Mouse (Mus musculus): ENCODE results near the gene Shprh. TPM values are rescaled to one million over a fixed set of nuclear protein-coding genes. Genes with fewer than 3 reads are reported as not detected.

Shprh gene
- polyA plus RNA-seq (2014; fragmentation: Nextera tagmentation; extraction: Ambion mirVana) = 30.8 and 35.7 TPM in 2 replicates

GRCm38 (mm10) chr10:11148884-11149741 is at the start of gene Shprh:
TSS of gene Shprh (plus strand) at chr10:11149427.
- Histone ChIP-seq H3K4me3 (ENCODE audit: low read depth, low read length) (peak within 1 kb of the TSS; percentile 94), H3K9me3 (ENCODE audit: control insufficient read depth, low read length) (no peaks in the 10 kb centered on the region), H3K4me2 (ENCODE audit: low read depth, low read length) (peak within 1 kb of the TSS; percentile 66), H3K36me3 (ENCODE audit: control insufficient read depth, insufficient read depth, low read length) (peaks cover 10% of the 10 kb centered on the region), H3K4me1 (ENCODE audit: control insufficient read depth, insufficient read depth, low read length) (peaks cover 9% of the 10 kb centered on the region), H3K9ac (replicated peaks; ENCODE audit: low read depth, low read length) (peak within 1 kb of the TSS; percentile 82), H3K27ac (ENCODE audit: low read depth, low read length) (peak within 1 kb of the TSS; percentile 35), H3K27me3 (ENCODE audit: control insufficient read depth, insufficient read depth, low read length) (no peaks in the 10 kb centered on the region)
- WGBS = 2% methylated on average over 59 of the region's 60 CpGs
- peak; percentile 100 for ATAC-seq (ENCODE audit: low read depth)

- no peak for ATAC-seq (ENCODE audit: low read depth)
- H3K36me3 ChIP-seq (ENCODE audit: control insufficient read depth, insufficient read depth, low read length) = no peaks in the 10 kb centered on the region
- H3K4me2 ChIP-seq (ENCODE audit: low read depth, low read length) = no peak overlapping the region
- 95% methylated on average over 2 of the region's 2 CpGs for WGBS
- H3K4me1 ChIP-seq (ENCODE audit: control insufficient read depth, insufficient read depth, low read length) = no peaks in the 10 kb centered on the region
- no peak overlapping the region for H3K4me3 ChIP-seq (ENCODE audit: low read depth, low read length)
- no peak overlapping the region for H3K9ac ChIP-seq (replicated peaks; ENCODE audit: low read depth, low read length)
- no peaks in the 10 kb centered on the region for H3K27me3 ChIP-seq (ENCODE audit: control insufficient read depth, insufficient read depth, low read length)
- H3K27ac ChIP-seq (ENCODE audit: low read depth, low read length) = no peak overlapping the region
- H3K9me3 ChIP-seq (ENCODE audit: control insufficient read depth, low read length) = no peaks in the 10 kb centered on the region
These were observed 27.4 kb upstream of the Shprh start for GRCm38 (mm10) chr10:11121781-11122180.

GRCm38 (mm10) chr10:11145580-11145979 is 3.6 kb upstream of the Shprh start:
- Histone ChIP-seq H3K36me3 (ENCODE audit: control insufficient read depth, insufficient read depth, low read length) (no peaks in the 10 kb centered on the region), H3K4me3 (ENCODE audit: low read depth, low read length) (no peak overlapping the region), H3K27ac (ENCODE audit: low read depth, low read length) (no peak overlapping the region), H3K9me3 (ENCODE audit: control insufficient read depth, low read length) (no peaks in the 10 kb centered on the region), H3K9ac (replicated peaks; ENCODE audit: low read depth, low read length) (no peak overlapping the region), H3K4me1 (ENCODE audit: control insufficient read depth, insufficient read depth, low read length) (peaks cover 7% of the 10 kb centered on the region), H3K27me3 (ENCODE audit: control insufficient read depth, insufficient read depth, low read length) (no peaks in the 10 kb centered on the region), H3K4me2 (ENCODE audit: low read depth, low read length) (no peak overlapping the region)
- ATAC-seq (ENCODE audit: low read depth) = no peak

DNA sequence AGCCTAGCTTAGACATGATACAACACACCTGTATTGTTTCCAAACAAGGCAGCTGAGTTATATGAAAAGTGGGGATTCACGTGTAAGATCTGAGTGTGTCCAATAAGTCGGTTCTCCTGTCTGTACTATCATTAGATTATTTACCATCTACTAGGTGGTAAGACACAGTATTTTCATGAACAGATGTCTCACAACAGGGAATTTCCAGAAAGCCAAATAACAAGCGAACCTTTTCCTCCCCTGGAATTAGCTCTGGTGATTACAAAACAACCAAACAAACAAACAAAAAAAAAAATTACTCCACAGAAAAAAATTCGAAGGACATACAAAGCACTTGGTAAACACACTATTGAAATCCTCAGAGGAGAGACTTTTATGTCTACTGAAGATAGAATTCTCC is 781 bp upstream of the Shprh start:
- H3K9ac ChIP-seq (replicated peaks; ENCODE audit: low read depth, low read length) = no peak overlapping the region
- H3K27me3 ChIP-seq (ENCODE audit: control insufficient read depth, insufficient read depth, low read length) = no peaks in the 10 kb centered on the region
- peak overlapping the region; percentile 20; the same call in 1 of the 2 replicates for H3K4me2 ChIP-seq (ENCODE audit: low read depth, low read length)
- no peak overlapping the region for H3K27ac ChIP-seq (ENCODE audit: low read depth, low read length)
- H3K4me3 ChIP-seq (ENCODE audit: low read depth, low read length) = 0 out of 2 replicates have a peak overlapping the region, but pooled peaks have one; percentile 94
- peaks cover 9% of the 10 kb centered on the region for H3K4me1 ChIP-seq (ENCODE audit: control insufficient read depth, insufficient read depth, low read length)
- peaks cover 10% of the 10 kb centered on the region for H3K36me3 ChIP-seq (ENCODE audit: control insufficient read depth, insufficient read depth, low read length)
- WGBS = 81% methylated on average over 4 of the region's 4 CpGs
- H3K9me3 ChIP-seq (ENCODE audit: control insufficient read depth, low read length) = no peaks in the 10 kb centered on the region
- ATAC-seq (ENCODE audit: low read depth) = no peak

DNA sequence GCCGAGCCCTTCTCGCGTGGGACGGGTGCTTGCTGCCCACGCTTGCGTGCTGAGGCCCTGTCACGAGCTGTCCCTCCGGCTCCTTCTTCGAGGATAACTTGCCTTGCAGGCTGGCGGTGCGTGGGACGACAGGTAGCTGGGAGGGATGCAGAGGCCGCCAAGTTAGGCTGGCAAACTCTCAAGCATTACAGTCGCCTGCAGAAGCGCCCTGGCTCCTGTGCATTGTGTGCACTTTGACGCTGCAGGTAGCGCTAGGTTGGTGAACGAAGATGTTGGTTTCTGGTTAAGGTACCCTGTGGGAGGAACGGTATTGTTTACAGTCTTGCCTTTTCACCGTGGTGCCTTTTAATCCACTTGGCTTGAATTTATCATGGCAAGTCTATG is 507 bp downstream of the Shprh start:
- no peaks in the 10 kb centered on the region for H3K9me3 ChIP-seq (ENCODE audit: control insufficient read depth, low read length)
- WGBS = under 1% methylated on average over 20 of the region's 20 CpGs
- H3K4me3 ChIP-seq (ENCODE audit: low read depth, low read length) = peak overlapping the region; percentile 94
- peaks cover 9% of the 10 kb centered on the region for H3K4me1 ChIP-seq (ENCODE audit: control insufficient read depth, insufficient read depth, low read length)
- ATAC-seq (ENCODE audit: low read depth) = no peak
- peak overlapping the region; percentile 35 for H3K27ac ChIP-seq (ENCODE audit: low read depth, low read length)
- H3K9ac ChIP-seq (replicated peaks; ENCODE audit: low read depth, low read length) = peak overlapping the region; percentile 82
- H3K36me3 ChIP-seq (ENCODE audit: control insufficient read depth, insufficient read depth, low read length) = peaks cover 10% of the 10 kb centered on the region
- H3K27me3 ChIP-seq (ENCODE audit: control insufficient read depth, insufficient read depth, low read length) = no peaks in the 10 kb centered on the region
- H3K4me2 ChIP-seq (ENCODE audit: low read depth, low read length) = peak overlapping the region; percentile 66

DNA sequence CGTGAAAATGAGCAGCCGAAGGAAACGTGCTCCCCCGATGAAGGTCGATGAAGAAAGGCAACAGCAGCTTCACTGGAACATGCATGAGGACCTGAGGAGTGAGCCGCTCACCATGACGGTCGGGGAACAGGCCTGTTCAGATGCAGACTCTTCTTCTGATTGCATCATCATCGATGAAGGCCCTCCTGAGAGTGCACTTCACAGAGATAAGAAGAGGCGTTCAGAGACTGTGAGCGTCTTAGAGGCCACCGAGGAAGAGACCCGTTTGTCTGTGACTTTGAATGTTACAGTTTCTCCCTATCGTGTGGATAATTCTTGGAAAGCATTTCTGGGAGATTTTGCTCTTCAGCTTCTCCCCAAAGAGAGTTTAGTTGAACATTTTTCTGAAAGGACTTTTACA is 2.4 kb downstream of the Shprh start:
- no peaks in the 10 kb centered on the region for H3K27me3 ChIP-seq (ENCODE audit: control insufficient read depth, insufficient read depth, low read length)
- H3K4me1 ChIP-seq (ENCODE audit: control insufficient read depth, insufficient read depth, low read length) = peaks cover 9% of the 10 kb centered on the region
- H3K9ac ChIP-seq (replicated peaks; ENCODE audit: low read depth, low read length) = no peak overlapping the region
- H3K36me3 ChIP-seq (ENCODE audit: control insufficient read depth, insufficient read depth, low read length) = peaks cover 21% of the 10 kb centered on the region
- H3K4me3 ChIP-seq (ENCODE audit: low read depth, low read length) = no peak overlapping the region
- no peaks in the 10 kb centered on the region for H3K9me3 ChIP-seq (ENCODE audit: control insufficient read depth, low read length)
- H3K27ac ChIP-seq (ENCODE audit: low read depth, low read length) = no peak overlapping the region
- ATAC-seq (ENCODE audit: low read depth) = no peak
- WGBS = 95% methylated on average over 14 of the region's 14 CpGs
- no peak overlapping the region for H3K4me2 ChIP-seq (ENCODE audit: low read depth, low read length)

- no peak overlapping the region for H3K4me2 ChIP-seq (ENCODE audit: low read depth, low read length)
- no peaks in the 10 kb centered on the region; the same call in 1 of the 2 replicates for H3K4me1 ChIP-seq (ENCODE audit: control insufficient read depth, insufficient read depth, low read length)
- no peak overlapping the region for H3K27ac ChIP-seq (ENCODE audit: low read depth, low read length)
- H3K4me3 ChIP-seq (ENCODE audit: low read depth, low read length) = no peak overlapping the region
- H3K36me3 ChIP-seq (ENCODE audit: control insufficient read depth, insufficient read depth, low read length) = peaks cover 41% of the 10 kb centered on the region
- no peak for ATAC-seq (ENCODE audit: low read depth)
- H3K9ac ChIP-seq (replicated peaks; ENCODE audit: low read depth, low read length) = no peak overlapping the region
- 93% methylated on average over 9 of the region's 9 CpGs for WGBS
- H3K27me3 ChIP-seq (ENCODE audit: control insufficient read depth, insufficient read depth, low read length) = no peaks in the 10 kb centered on the region
- H3K9me3 ChIP-seq (ENCODE audit: control insufficient read depth, low read length) = no peaks in the 10 kb centered on the region
These were observed 7.8 kb downstream of the Shprh start for GRCm38 (mm10) chr10:11157039-11157438.

DNA sequence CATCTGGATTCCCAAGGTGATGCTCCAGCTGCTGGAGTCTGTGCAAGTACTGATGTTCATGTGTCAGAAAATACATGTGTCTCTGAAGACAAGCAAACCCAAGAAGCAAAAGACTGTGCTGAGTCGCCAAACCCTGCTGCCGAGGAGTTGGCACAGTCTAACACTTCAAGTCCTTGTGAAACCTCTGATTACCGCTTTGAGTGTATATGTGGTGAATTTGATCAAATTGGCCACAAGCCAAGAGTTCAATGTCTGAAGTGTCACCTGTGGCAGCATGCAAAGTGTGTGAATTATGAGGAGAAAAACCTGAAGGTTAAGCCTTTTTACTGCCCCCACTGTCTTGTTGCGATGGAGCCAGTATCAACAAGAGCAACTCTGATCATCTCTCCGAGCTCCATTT is 15.3 kb downstream of the Shprh start:
- Histone ChIP-seq H3K4me1 (ENCODE audit: control insufficient read depth, insufficient read depth, low read length) (no peaks in the 10 kb centered on the region), H3K36me3 (ENCODE audit: control insufficient read depth, insufficient read depth, low read length) (peaks cover 56% of the 10 kb centered on the region), H3K27me3 (ENCODE audit: control insufficient read depth, insufficient read depth, low read length) (no peaks in the 10 kb centered on the region), H3K4me2 (ENCODE audit: low read depth, low read length) (no peak overlapping the region), H3K4me3 (ENCODE audit: low read depth, low read length) (no peak overlapping the region), H3K9ac (replicated peaks; ENCODE audit: low read depth, low read length) (no peak overlapping the region), H3K27ac (ENCODE audit: low read depth, low read length) (no peak overlapping the region), H3K9me3 (ENCODE audit: control insufficient read depth, low read length) (no peaks in the 10 kb centered on the region)
- 92% methylated on average over 5 of the region's 5 CpGs for WGBS
- ATAC-seq (ENCODE audit: low read depth) = no peak

- 95% methylated on average over 5 of the region's 5 CpGs for WGBS
- no peak overlapping the region for H3K27ac ChIP-seq (ENCODE audit: low read depth, low read length)
- peaks cover 61% of the 10 kb centered on the region for H3K36me3 ChIP-seq (ENCODE audit: control insufficient read depth, insufficient read depth, low read length)
- no peaks in the 10 kb centered on the region for H3K4me1 ChIP-seq (ENCODE audit: control insufficient read depth, insufficient read depth, low read length)
- ATAC-seq (ENCODE audit: low read depth) = no peak
- H3K9me3 ChIP-seq (ENCODE audit: control insufficient read depth, low read length) = no peaks in the 10 kb centered on the region
- H3K4me2 ChIP-seq (ENCODE audit: low read depth, low read length) = no peak overlapping the region
- no peak overlapping the region for H3K4me3 ChIP-seq (ENCODE audit: low read depth, low read length)
- H3K27me3 ChIP-seq (ENCODE audit: control insufficient read depth, insufficient read depth, low read length) = no peaks in the 10 kb centered on the region
- H3K9ac ChIP-seq (replicated peaks; ENCODE audit: low read depth, low read length) = no peak overlapping the region
These were observed 21.0 kb downstream of the Shprh start for GRCm38 (mm10) chr10:11170252-11170651.

All from neural tube, embryonic 14.5 days (tissue).